Mouse (Mus musculus): ENCODE data around the gene Mtmr12. TPM values are rescaled to one million over a fixed set of nuclear protein-coding genes. Genes with fewer than 3 reads are reported as not detected.

Gene Mtmr12
- polyA plus RNA-seq, 1 experiment from 2014 or later, result 21.1 TPM

GRCm38 (mm10) chr15:12321091-12321787, 116.4 kb downstream of the Mtmr12 start, which contains the start of gene Golph3:
Gene Golph3, plus strand, starts transcription at chr15:12321450.
- H3K4me3 ChIP-seq (replicated peaks), result peak within 1 kb of the TSS; percentile 100
- H3K27ac ChIP-seq, result peak within 1 kb of the TSS; percentile 93
- H3K4me2 ChIP-seq, result peak within 1 kb of the TSS; percentile 76
- peaks cover 9% of the 10 kb centered on the region for H3K36me3 ChIP-seq
- no peaks in the 10 kb centered on the region for H3K27me3 ChIP-seq
- H3K9me3 ChIP-seq (replicated peaks), result no peaks in the 10 kb centered on the region
- WGBS, result under 1% methylated on average over 70 of the region's 74 CpGs
- H3K4me1 ChIP-seq, result peaks cover 25% of the 10 kb centered on the region
- H3K9ac ChIP-seq, result peak within 1 kb of the TSS; percentile 97
- ATAC-seq (replicated peaks; ENCODE audit: low FRiP score), result peak; percentile 94

- ATAC-seq (replicated peaks; ENCODE audit: low FRiP score), result peak; percentile 58
- Histone ChIP-seq H3K27ac (peak within 1 kb of the TSS; percentile 93), H3K4me2 (peak within 1 kb of the TSS; percentile 76), H3K36me3 (peaks cover 11% of the 10 kb centered on the region), H3K27me3 (no peaks in the 10 kb centered on the region), H3K9me3 (replicated peaks) (no peaks in the 10 kb centered on the region), H3K4me3 (replicated peaks) (peak within 1 kb of the TSS; percentile 100), H3K4me1 (peaks cover 25% of the 10 kb centered on the region), H3K9ac (peak within 1 kb of the TSS; percentile 97)
- under 1% methylated on average over 70 of the region's 70 CpGs for whole genome bisulfite sequencing
These were observed 117.2 kb downstream of the Mtmr12 start, which contains the start of gene 1810049J17Rik for GRCm38 (mm10) chr15:12321788-12322621. Gene 1810049J17Rik, minus strand, starts transcription at chr15:12321899.

- H3K4me2 ChIP-seq, result peak overlapping the region; percentile 76
- ATAC-seq (replicated peaks; ENCODE audit: low FRiP score), result no peak
- H3K4me1 ChIP-seq, result peaks cover 28% of the 10 kb centered on the region
- H3K27me3 ChIP-seq, result no peaks in the 10 kb centered on the region
- no peaks in the 10 kb centered on the region for H3K9me3 ChIP-seq (replicated peaks)
- peak overlapping the region; percentile 100 for H3K4me3 ChIP-seq (replicated peaks)
- 6% methylated on average over 9 of the region's 9 CpGs for WGBS
- peak overlapping the region; percentile 97 for H3K9ac ChIP-seq
- H3K36me3 ChIP-seq, result peaks cover 11% of the 10 kb centered on the region
- no peak overlapping the region for H3K27ac ChIP-seq
These were observed 118.0 kb downstream of the Mtmr12 start for GRCm38 (mm10) chr15:12322676-12323402.

MicroRNAs encoded within 50 kb of the gene (microRNA counts, 519-probe panel; counts per million panel counts)
- 2,359 counts per million, percentile 33 among the panel's probes with 10 or more counts for microRNA mmu-miR-1898

Small RNAs within 50 kb of the gene (microRNA-seq; reads per million reads assigned to microRNA genes)
- not detected for gene Mir1898

Other genes starting within 250 kb of the Mtmr12 start
- gene Sub1, start 208.0 kb upstream of the Mtmr12 start, polyA plus RNA-seq (2015; fragmentation: Nextera tagmentation; extraction: Ambion mirVana), result 721 and 865 TPM in 2 replicates
- 108 and 109 TPM in 2 replicates for gene Zfr, start 87.2 kb upstream of the Mtmr12 start, polyA plus RNA-seq (2015; fragmentation: Nextera tagmentation; extraction: Ambion mirVana)
- gene Golph3, start 116.4 kb downstream of the Mtmr12 start, polyA plus RNA-seq (2015; fragmentation: Nextera tagmentation; extraction: Ambion mirVana), result 84.5 and 90.9 TPM in 2 replicates
- 1.2 TPM in 1 of 2 replicates, not detected in the other for gene 1810049J17Rik, start 116.9 kb downstream of the Mtmr12 start, polyA plus RNA-seq (2015; fragmentation: Nextera tagmentation; extraction: Ambion mirVana)

Measured in kidney, embryonic 15.5 days (tissue).